Mouse (Mus musculus): Measurements from ENCODE around the gene Trpm7. TPM values are rescaled to one million over a fixed set of nuclear protein-coding genes. Genes with fewer than 3 reads are reported as not detected.

Trpm7 gene
- 94.1 TPM for polyA plus RNA-seq (2017; shearing (Covaris generic))

GRCm38 (mm10) chr2:126875871-126876796, at the start of gene Trpm7:
Gene Trpm7, minus strand, starts transcription at chr2:126876230.

GRCm38 (mm10) chr2:126783370-126783769, 92.7 kb downstream of the Trpm7 start, which contains the start of gene Usp50:
Gene Usp50, minus strand, starts transcription at chr2:126783470.

Other genes with a start within 250 kb of the Trpm7 start
- gene Gabpb1, start 199.9 kb downstream of the Trpm7 start, polyA plus RNA-seq (2017; shearing (Covaris generic)), result 57.6 TPM
- gene Usp8, start 168.9 kb downstream of the Trpm7 start, polyA plus RNA-seq (2017; shearing (Covaris generic)), result 67.3 TPM
- gene Usp50, start 92.8 kb downstream of the Trpm7 start, polyA plus RNA-seq (2017; shearing (Covaris generic)), result 3.5 TPM
- 68.1 TPM for gene Sppl2a, start 57.0 kb upstream of the Trpm7 start, polyA plus RNA-seq (2017; shearing (Covaris generic))
- gene Ap4e1, start 132.5 kb upstream of the Trpm7 start, polyA plus RNA-seq (2017; shearing (Covaris generic)), result 22.1 TPM
- gene Blvra, start 194.4 kb upstream of the Trpm7 start, polyA plus RNA-seq (2017; shearing (Covaris generic)), result 85.0 TPM

Measured in CD4-positive, CD25-positive, alpha-beta regulatory T cell, adult 9 weeks (primary cell).